Mouse (Mus musculus): ENCODE measurements around the gene Ripply2. TPM values are rescaled to one million over a fixed set of nuclear protein-coding genes. Genes with fewer than 3 reads are reported as not detected.
A peak's percentile ranks its signal among the peaks of the same experiment; 100 is the strongest.

Ripply2 gene
- total RNA-seq, 2 experiments from 2014 or later = 4.4 to 6.5 TPM

GRCm38 (mm10) chr9:87015938-87016294, 579 bp downstream of the Ripply2 start:
- intact Hi-C loops (cut with DNase I) = no loop called here
- DNase-seq (ENCODE audit: extremely low spot score in 1 of 2, low spot score in 2 of 2) = no peak

GRCm38 (mm10) chr9:87021778-87022523, 6.6 kb downstream of the Ripply2 start, which contains the start of gene Cyb5r4:
Gene Cyb5r4 (plus strand): TSS chr9:87022014.
- peak; percentile 93 to 98 for DNase-seq (ENCODE audit: extremely low spot score in 1 of 2, low spot score in 2 of 2)
- intact Hi-C loops (cut with DNase I) = no loop called here

- no peak for DNase-seq (ENCODE audit: extremely low spot score in 1 of 2, low spot score in 2 of 2)
- intact Hi-C loops (cut with DNase I) = no loop called here
These were observed 10.4 kb downstream of the Ripply2 start for GRCm38 (mm10) chr9:87025764-87026163.

- DNase-seq (ENCODE audit: extremely low spot score in 1 of 2, low spot score in 2 of 2) = peak; percentile 48 to 68
- intact Hi-C loops (cut with DNase I) = no loop called here
These were observed 12.2 kb downstream of the Ripply2 start for GRCm38 (mm10) chr9:87027423-87028084.

- intact Hi-C loops (cut with DNase I) = no loop called here
- no peak for DNase-seq (ENCODE audit: extremely low spot score in 1 of 2, low spot score in 2 of 2)
These were observed 16.9 kb downstream of the Ripply2 start for GRCm38 (mm10) chr9:87032196-87032595.

- intact Hi-C loops (cut with DNase I) = no loop called here
- DNase-seq (ENCODE audit: extremely low spot score in 1 of 2, low spot score in 2 of 2) = no peak
These were observed 19.7 kb downstream of the Ripply2 start for GRCm38 (mm10) chr9:87034831-87035580.

- DNase-seq (ENCODE audit: extremely low spot score in 1 of 2, low spot score in 2 of 2) = peak; percentile 9 to 52
These were observed 34.1 kb downstream of the Ripply2 start for GRCm38 (mm10) chr9:87049425-87049824.

GRCm38 (mm10) chr9:87055547-87056235, 40.4 kb downstream of the Ripply2 start:
- intact Hi-C loops (cut with DNase I) = no loop called here
- no peak for DNase-seq (ENCODE audit: extremely low spot score in 1 of 2, low spot score in 2 of 2)

More at GRCm38 (mm10) chr9:87049425-87049824, 34.1 kb downstream of the Ripply2 start:
- intact Hi-C loops (cut with DNase I) = no loop called here

- no peak for DNase-seq (ENCODE audit: extremely low spot score in 1 of 2, low spot score in 2 of 2)
- intact Hi-C loops (cut with DNase I) = no loop called here
These were observed 47.0 kb downstream of the Ripply2 start for GRCm38 (mm10) chr9:87062337-87062736.

GRCm38 (mm10) chr9:87068160-87068559, 52.8 kb downstream of the Ripply2 start:
- intact Hi-C loops (cut with DNase I) = no loop called here
- DNase-seq (ENCODE audit: extremely low spot score in 1 of 2, low spot score in 2 of 2) = no peak

Other genes with a start within 250 kb of the Ripply2 start
- gene Snap91, start 134.9 kb upstream of the Ripply2 start, total RNA-seq (2021) = 100 to 1,000 TPM; 528 to 545 TPM
- gene Cyb5r4, start 6.5 kb downstream of the Ripply2 start, total RNA-seq (2021) = 10 to 100 TPM; 30.3 to 32.0 TPM
- gene Mrap2, start 128.8 kb downstream of the Ripply2 start, total RNA-seq (2021) = 1 to 10 TPM; 4.9 to 5.2 TPM
- gene Cep162, start 240.0 kb downstream of the Ripply2 start, total RNA-seq (2021) = 1 to 10 TPM; 7.8 to 9.6 TPM